Mouse (Mus musculus) effector memory CD4-positive, alpha-beta T cell, adult 5 months (primary cell): ENCODE data around the gene Ciao2b. TPM values are rescaled to one million over a fixed set of nuclear protein-coding genes. Genes with fewer than 3 reads are reported as not detected.

ENCODE experiments used
- polyA plus RNA-seq: library from polyadenylated mRNA; unstranded; fragments of 100-300 nt; shearing (Covaris generic); gene quantifications from one replicate; pipeline ENCODE4 v1.2.1, GENCODE M21; 2017

Gene Ciao2b
- 140 TPM for polyA plus RNA-seq

DNA sequence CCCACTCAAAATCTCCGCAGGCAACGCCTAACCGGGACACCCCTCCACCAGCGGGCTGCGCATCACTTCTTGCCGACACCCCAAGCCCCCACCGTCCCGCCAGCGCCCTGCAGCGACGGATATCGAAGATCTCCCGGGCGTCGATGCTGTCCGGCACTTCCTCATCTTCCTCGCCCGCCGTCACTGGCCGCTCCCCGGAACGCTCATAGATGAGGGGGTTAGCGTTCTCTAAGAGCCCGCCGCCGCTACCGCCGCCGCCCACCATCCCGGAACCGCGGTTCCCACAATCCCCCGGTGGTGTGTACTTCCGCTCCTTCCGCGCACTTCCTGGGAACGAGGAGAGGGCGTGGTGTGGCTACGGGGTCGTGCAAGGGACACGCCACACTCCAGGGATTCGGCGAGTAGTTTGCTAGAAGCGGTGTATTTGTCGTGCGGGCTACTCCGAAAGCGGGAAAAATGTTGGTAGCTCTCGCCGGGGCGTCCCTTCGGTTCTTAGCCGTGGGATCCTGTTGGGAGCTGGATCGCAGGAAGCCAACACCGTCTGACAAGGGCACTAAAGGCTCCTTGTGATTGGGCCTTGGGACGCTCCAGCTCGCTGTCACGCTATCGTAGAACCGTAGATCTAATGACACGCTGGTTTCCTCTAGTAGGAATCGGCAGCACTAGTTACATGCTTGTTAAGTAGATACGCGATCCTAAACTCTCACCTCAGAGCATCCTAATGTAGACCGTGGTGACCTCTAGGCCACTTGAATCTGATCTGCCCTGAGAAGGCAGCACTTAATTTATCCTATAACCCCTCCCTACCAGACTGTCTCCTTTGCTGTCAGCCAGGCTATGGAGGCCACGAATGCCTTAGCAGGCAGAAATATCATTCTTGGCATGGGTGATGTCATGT is at the start of gene Ciao2b:
TSS of gene Ciao2b (minus strand) at position 540 of the 898 bp plus-strand sequence.

DNA sequence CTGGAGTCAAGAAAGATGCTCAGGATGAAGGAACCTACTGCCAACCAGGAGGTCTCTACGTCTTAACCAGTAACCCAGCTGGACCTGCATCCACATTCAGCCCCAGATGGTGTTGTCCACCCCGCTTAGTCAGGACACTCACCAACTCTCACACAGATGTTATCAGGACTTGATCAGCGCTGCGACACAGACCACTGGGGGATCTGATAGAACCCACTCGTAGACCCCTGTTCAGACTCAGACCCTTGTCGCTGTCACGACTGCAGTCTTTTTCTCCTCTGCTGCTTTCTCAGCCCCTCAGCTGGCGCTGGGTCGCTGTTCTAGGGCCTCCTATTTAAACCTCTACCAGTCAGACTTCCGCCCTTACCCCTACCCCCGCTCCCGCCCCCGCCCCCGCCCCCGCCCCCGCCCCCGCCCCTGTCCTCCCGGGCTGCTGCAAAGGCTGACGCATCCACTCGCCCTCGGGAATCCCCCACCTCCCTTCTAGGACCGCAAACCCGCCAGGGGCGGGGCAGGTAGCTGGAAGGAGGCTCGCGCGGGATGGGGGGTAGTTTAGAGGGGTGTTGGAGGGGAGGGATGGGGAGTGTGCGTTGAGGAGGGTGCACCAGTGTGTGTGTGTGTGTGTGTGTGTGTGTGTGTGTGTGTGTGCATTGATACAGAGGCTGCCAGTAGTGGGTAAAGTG is 10.6 kb downstream of the Ciao2b start, which contains the start of gene Rrad:
TSS of gene Rrad (minus strand) at position 347 of the 683 bp plus-strand sequence.

GRCm38 (mm10) chr8:104624161-104624560 is 17.6 kb downstream of the Ciao2b start, which contains the start of gene Cdh16:
TSS of gene Cdh16 (minus strand) at chr8:104624396.

DNA sequence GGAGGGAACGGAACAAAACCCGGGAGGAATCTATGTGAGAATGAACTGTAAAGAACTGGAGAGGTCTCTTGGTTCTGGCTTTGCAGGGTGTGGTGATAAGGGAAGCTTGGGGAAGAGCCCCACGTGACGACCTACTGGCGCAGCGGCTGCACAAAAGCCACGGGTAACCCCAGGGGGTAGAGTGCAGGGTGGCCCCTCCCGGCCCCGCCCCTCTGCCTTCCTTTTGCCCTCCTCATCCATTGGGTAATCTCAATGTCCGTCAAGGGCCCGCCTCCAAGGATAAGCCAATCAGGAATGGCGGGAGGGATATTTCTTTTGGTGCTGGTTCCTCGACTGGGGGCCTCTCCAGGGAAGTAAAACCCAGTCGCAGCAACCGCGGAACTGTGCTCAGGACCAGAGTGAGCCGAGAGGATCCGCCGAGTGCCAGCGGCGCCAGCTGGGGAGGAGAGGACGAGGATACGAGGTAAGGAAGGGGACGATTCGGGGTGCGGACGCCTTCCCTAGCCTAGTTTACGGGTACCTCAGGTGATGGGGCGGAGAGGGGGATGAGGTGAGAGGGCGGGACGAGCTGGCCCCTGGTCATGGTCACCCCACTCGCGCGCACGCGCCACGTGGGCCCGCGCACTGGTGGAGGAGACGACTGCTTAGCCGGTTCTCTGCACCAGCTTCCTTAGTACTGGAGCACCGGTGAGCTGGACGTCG is 50.5 kb downstream of the Ciao2b start, which contains the start of gene Pdp2:
TSS of gene Pdp2 (plus strand) at position 319 of the 702 bp plus-strand sequence.

Other genes with a start within 250 kb of the Ciao2b start
- gene Cmtm4, start 246.2 kb downstream of the Ciao2b start, polyA plus RNA-seq = 1.3 TPM
- 39.5 TPM for gene Dync1li2, start 198.9 kb downstream of the Ciao2b start, polyA plus RNA-seq
- gene Terb1, start 132.1 kb downstream of the Ciao2b start, polyA plus RNA-seq = not detected
- 71.6 TPM for gene Nae1, start 107.3 kb downstream of the Ciao2b start, polyA plus RNA-seq
- gene Car7, start 107.3 kb downstream of the Ciao2b start, polyA plus RNA-seq = 2.9 TPM
- 3.9 TPM for gene Pdp2, start 50.5 kb downstream of the Ciao2b start, polyA plus RNA-seq
- not detected for gene Cdh16, start 17.6 kb downstream of the Ciao2b start, polyA plus RNA-seq
- gene Rrad, start 10.6 kb downstream of the Ciao2b start, polyA plus RNA-seq = 236 TPM
- not detected for gene Ces2a, start 92.0 kb upstream of the Ciao2b start, polyA plus RNA-seq
- gene Ces2b, start 189.6 kb upstream of the Ciao2b start, polyA plus RNA-seq = not detected
- 22.0 TPM for gene Ces2c, start 205.1 kb upstream of the Ciao2b start, polyA plus RNA-seq